Mouse (Mus musculus) megakaryocyte, embryonic 14.5 days (primary cell): Measurements from ENCODE around the gene Doc2b. TPM values are rescaled to one million over a fixed set of nuclear protein-coding genes. Genes with fewer than 3 reads are reported as not detected.

ENCODE experiments used
- H3K27me3 ChIP-seq: replicated peaks from 2 replicates; pipeline ENCODE3; 2012; ENCODE audit warnings: inconsistent platforms
- H3K36me3 ChIP-seq: replicated peaks from 2 replicates; pipeline ENCODE3; 2012; ENCODE audit warnings: low read length, inconsistent platforms, mixed read lengths
- H3K4me1 ChIP-seq: 2 replicates; pipeline ENCODE4 v1.6.1; 2012; ENCODE audit warnings: inconsistent platforms
- H3K4me3 ChIP-seq: replicated peaks from 2 replicates; pipeline ENCODE3; 2012; ENCODE audit warnings: moderate library complexity, mild to moderate bottlenecking, inconsistent platforms
- H3K9me3 ChIP-seq: 2 replicates; pipeline ENCODE4 v1.6.1; 2012; ENCODE audit warnings: inconsistent platforms
- FLI1 ChIP-seq: IDR thresholded peaks from 2 replicates; pipeline ENCODE4 v1.6.1; 2012; ENCODE audit warnings: low read length, inconsistent platforms, mixed read lengths
- GATA1 ChIP-seq: IDR thresholded peaks from 3 replicates; pipeline ENCODE4 v1.6.1; 2012; ENCODE audit warnings: mixed read lengths, low read length, inconsistent platforms, borderline replicate concordance
- polyA plus RNA-seq: library from polyadenylated mRNA; stranded (reverse); fragments of >175 nt; gene quantifications from 2 replicates; pipeline ENCODE4 v1.2.3, GENCODE M21; 2012; ENCODE audit warnings: low replicate concordance; ENCODE audit not compliant: insufficient read depth

The Doc2b gene
- polyA plus RNA-seq, 1 experiment, result not detected

- H3K9me3 ChIP-seq, result no peaks in the 10 kb centered on the region
- no peaks in the 10 kb centered on the region for H3K27me3 ChIP-seq
- no peak overlapping the region for H3K4me3 ChIP-seq
- peaks cover 84% of the 10 kb centered on the region for H3K36me3 ChIP-seq
- no peak for TF ChIP-seq FLI1
- no peak for TF ChIP-seq GATA1
- peaks cover 24% of the 10 kb centered on the region for H3K4me1 ChIP-seq
These were observed 31.3 kb downstream of the Doc2b start for GRCm38 (mm10) chr11:75764521-75765023.

GRCm38 (mm10) chr11:75762708-75763107, 33.1 kb downstream of the Doc2b start:
- H3K9me3 ChIP-seq, result no peaks in the 10 kb centered on the region
- no peak for TF ChIP-seq FLI1
- no peak for TF ChIP-seq GATA1
- peaks cover 95% of the 10 kb centered on the region for H3K36me3 ChIP-seq
- H3K27me3 ChIP-seq, result no peaks in the 10 kb centered on the region
- no peak overlapping the region for H3K4me3 ChIP-seq
- H3K4me1 ChIP-seq, result peaks cover 25% of the 10 kb centered on the region

- peaks cover 93% of the 10 kb centered on the region for H3K36me3 ChIP-seq
- H3K4me1 ChIP-seq, result peaks cover 43% of the 10 kb centered on the region
These were observed 35.1 kb downstream of the Doc2b start for GRCm38 (mm10) chr11:75760785-75761184.

GRCm38 (mm10) chr11:75758553-75758952, 37.3 kb downstream of the Doc2b start:
- Histone ChIP-seq H3K27me3 (no peaks in the 10 kb centered on the region), H3K4me1 (peaks cover 60% of the 10 kb centered on the region), H3K36me3 (peaks cover 91% of the 10 kb centered on the region), H3K4me3 (no peak overlapping the region), H3K9me3 (no peaks in the 10 kb centered on the region)
- no peak for TF ChIP-seq GATA1
- no peak for TF ChIP-seq FLI1

More at GRCm38 (mm10) chr11:75760785-75761184, 35.1 kb downstream of the Doc2b start:
- H3K27me3 ChIP-seq, result no peaks in the 10 kb centered on the region
- H3K9me3 ChIP-seq, result no peaks in the 10 kb centered on the region
- TF ChIP-seq FLI1 (no peak), GATA1 (no peak)
- H3K4me3 ChIP-seq, result no peak overlapping the region

GRCm38 (mm10) chr11:75756687-75757086, 39.2 kb downstream of the Doc2b start:
- H3K9me3 ChIP-seq, result no peaks in the 10 kb centered on the region
- H3K27me3 ChIP-seq, result no peaks in the 10 kb centered on the region
- peaks cover 75% of the 10 kb centered on the region for H3K4me1 ChIP-seq
- no peak overlapping the region for H3K4me3 ChIP-seq
- peaks cover 92% of the 10 kb centered on the region for H3K36me3 ChIP-seq
- TF ChIP-seq FLI1, result no peak
- TF ChIP-seq GATA1, result no peak

- peaks cover 67% of the 10 kb centered on the region for H3K36me3 ChIP-seq
- H3K9me3 ChIP-seq, result no peaks in the 10 kb centered on the region
- no peak for TF ChIP-seq GATA1
- no peaks in the 10 kb centered on the region for H3K27me3 ChIP-seq
- peaks cover 88% of the 10 kb centered on the region for H3K4me1 ChIP-seq
- H3K4me3 ChIP-seq, result no peak overlapping the region
These were observed 44.8 kb downstream of the Doc2b start for GRCm38 (mm10) chr11:75751082-75751481.

GRCm38 (mm10) chr11:75750537-75750936, 45.3 kb downstream of the Doc2b start:
- Histone ChIP-seq H3K9me3 (no peaks in the 10 kb centered on the region), H3K27me3 (no peaks in the 10 kb centered on the region), H3K4me1 (peaks cover 87% of the 10 kb centered on the region), H3K4me3 (no peak overlapping the region), H3K36me3 (peaks cover 62% of the 10 kb centered on the region)
- TF ChIP-seq FLI1 (no peak), GATA1 (no peak)

- Histone ChIP-seq H3K4me3 (no peak overlapping the region), H3K4me1 (peaks cover 91% of the 10 kb centered on the region), H3K36me3 (peaks cover 59% of the 10 kb centered on the region), H3K27me3 (no peaks in the 10 kb centered on the region), H3K9me3 (no peaks in the 10 kb centered on the region)
- TF ChIP-seq GATA1, result no peak
- TF ChIP-seq FLI1, result no peak
These were observed 51.1 kb downstream of the Doc2b start for GRCm38 (mm10) chr11:75744761-75745160.

- Histone ChIP-seq H3K27me3 (no peaks in the 10 kb centered on the region), H3K9me3 (no peaks in the 10 kb centered on the region), H3K36me3 (peaks cover 65% of the 10 kb centered on the region), H3K4me1 (peaks cover 90% of the 10 kb centered on the region), H3K4me3 (no peak overlapping the region)
- TF ChIP-seq GATA1, result no peak
- no peak for TF ChIP-seq FLI1
These were observed 54.2 kb downstream of the Doc2b start for GRCm38 (mm10) chr11:75741615-75742014.

- H3K27me3 ChIP-seq, result no peaks in the 10 kb centered on the region
- H3K4me1 ChIP-seq, result peaks cover 91% of the 10 kb centered on the region
- TF ChIP-seq FLI1 (no peak), GATA1 (no peak)
- H3K36me3 ChIP-seq, result peaks cover 72% of the 10 kb centered on the region
- no peak overlapping the region for H3K4me3 ChIP-seq
- no peaks in the 10 kb centered on the region for H3K9me3 ChIP-seq
These were observed 55.6 kb downstream of the Doc2b start for GRCm38 (mm10) chr11:75740204-75740603.

GRCm38 (mm10) chr11:75738477-75738821, 57.4 kb downstream of the Doc2b start:
- H3K4me3 ChIP-seq, result no peak overlapping the region
- H3K9me3 ChIP-seq, result no peaks in the 10 kb centered on the region
- H3K36me3 ChIP-seq, result peaks cover 65% of the 10 kb centered on the region
- H3K4me1 ChIP-seq, result peaks cover 83% of the 10 kb centered on the region
- H3K27me3 ChIP-seq, result no peaks in the 10 kb centered on the region
- no peak for TF ChIP-seq FLI1
